Mouse (Mus musculus): ENCODE measurements around the gene Stmn1. TPM values are rescaled to one million over a fixed set of nuclear protein-coding genes. Genes with fewer than 3 reads are reported as not detected.
A peak's percentile ranks its signal among the peaks of the same experiment; 100 is the strongest.
"Not testable (repeated sequence)": the region's sequence is repeated elsewhere in the genome, so short reads cannot be mapped to it uniquely, and the experiment has no call there.

The Stmn1 gene
- polyA plus RNA-seq, 1 experiment from 2014 or later: 991 TPM

DNA sequence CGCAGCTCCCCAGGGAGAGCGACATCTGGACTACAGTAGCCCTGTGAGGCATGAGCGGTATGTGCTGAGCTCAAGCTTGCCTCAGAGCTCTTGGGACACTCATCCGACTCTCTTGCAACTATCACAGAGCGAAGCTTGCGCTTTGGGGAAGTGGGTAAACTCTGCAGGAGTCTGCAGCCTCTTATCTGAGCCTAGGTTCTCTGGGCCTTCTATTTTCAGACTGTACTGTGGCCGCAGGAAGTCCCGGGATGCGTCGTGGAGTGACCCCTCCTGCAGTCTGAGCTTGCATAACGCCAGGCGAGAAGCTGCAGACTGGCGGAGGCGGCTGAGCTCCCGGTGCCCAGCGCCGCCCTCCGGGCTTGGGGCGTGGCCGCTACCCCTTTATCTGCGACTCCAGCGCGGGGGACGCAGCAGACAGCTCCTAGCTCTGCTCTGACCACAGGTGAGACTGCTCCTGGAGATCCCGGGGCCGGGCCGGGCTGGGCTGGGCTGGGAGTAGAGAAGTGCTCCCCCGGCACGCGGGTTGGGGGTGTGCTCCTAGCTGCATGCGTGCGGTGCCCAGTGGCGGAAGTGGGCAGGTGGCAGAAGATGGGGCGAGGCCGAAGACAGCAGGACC is 28.6 kb downstream of the Stmn1 start, which contains the start of gene Paqr7:
Gene Paqr7 (plus strand): TSS at position 103 of the 616 bp plus-strand sequence.
- Histone ChIP-seq H3K36me3 (ENCODE audit: control insufficient read depth, insufficient read depth, low read length) (no peaks in the 10 kb centered on the region), H3K9me3 (replicated peaks; ENCODE audit: control insufficient read depth, low read length) (no peaks in the 10 kb centered on the region), H3K27ac (ENCODE audit: low read depth, low read length) (peak within 1 kb of the TSS; percentile 90), H3K4me3 (ENCODE audit: low read depth, low read length) (peak within 1 kb of the TSS; percentile 58), H3K4me1 (ENCODE audit: control insufficient read depth, insufficient read depth, low read length) (peaks cover 41% of the 10 kb centered on the region), H3K9ac (ENCODE audit: low read depth, low read length) (peak within 1 kb of the TSS; percentile 77), H3K4me2 (peak within 1 kb of the TSS; percentile 96), H3K27me3 (ENCODE audit: control insufficient read depth, insufficient read depth, low read length) (no peaks in the 10 kb centered on the region)
- ATAC-seq (replicated peaks; ENCODE audit: insufficient number of reproducible peaks, low FRiP score, low TSS enrichment): peak; percentile 72
- under 1% methylated on average over 35 of the region's 35 CpGs for WGBS (ENCODE audit: insufficient replicate concordance)

DNA sequence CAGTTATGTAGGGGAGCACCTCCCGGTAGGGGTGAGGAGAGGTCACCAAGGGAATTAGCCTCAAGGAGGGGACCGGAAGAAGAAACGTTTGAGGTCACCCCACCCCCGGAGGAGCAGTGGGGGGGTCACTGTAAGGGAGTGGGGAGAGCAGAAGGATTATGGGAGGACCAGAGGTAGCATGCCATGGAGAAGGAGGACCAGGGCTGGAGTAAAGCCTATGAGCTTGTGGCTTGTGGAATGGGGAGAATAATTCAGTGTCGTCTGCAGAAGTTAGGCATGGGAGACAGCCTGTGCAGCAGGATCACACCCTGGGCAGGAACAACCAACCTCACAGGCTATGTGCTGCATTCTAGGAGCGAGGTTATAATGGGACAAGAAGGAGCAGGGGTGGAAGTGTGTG is 29.1 kb downstream of the Stmn1 start:
- peak overlapping the region; percentile 90 for H3K27ac ChIP-seq (ENCODE audit: low read depth, low read length)
- H3K27me3 ChIP-seq (ENCODE audit: control insufficient read depth, insufficient read depth, low read length): no peaks in the 10 kb centered on the region
- peak overlapping the region; percentile 77 for H3K9ac ChIP-seq (ENCODE audit: low read depth, low read length)
- H3K4me1 ChIP-seq (ENCODE audit: control insufficient read depth, insufficient read depth, low read length): peaks cover 41% of the 10 kb centered on the region
- ATAC-seq (replicated peaks; ENCODE audit: insufficient number of reproducible peaks, low FRiP score, low TSS enrichment): peak; percentile 11; the same call in 1 of the 2 replicates
- no peaks in the 10 kb centered on the region for H3K36me3 ChIP-seq (ENCODE audit: control insufficient read depth, insufficient read depth, low read length)
- 14% methylated on average over 6 of the region's 6 CpGs for WGBS (ENCODE audit: insufficient replicate concordance)
- no peaks in the 10 kb centered on the region for H3K9me3 ChIP-seq (replicated peaks; ENCODE audit: control insufficient read depth, low read length)
- H3K4me3 ChIP-seq (ENCODE audit: low read depth, low read length): peak overlapping the region; percentile 58
- peak overlapping the region; percentile 96 for H3K4me2 ChIP-seq

DNA sequence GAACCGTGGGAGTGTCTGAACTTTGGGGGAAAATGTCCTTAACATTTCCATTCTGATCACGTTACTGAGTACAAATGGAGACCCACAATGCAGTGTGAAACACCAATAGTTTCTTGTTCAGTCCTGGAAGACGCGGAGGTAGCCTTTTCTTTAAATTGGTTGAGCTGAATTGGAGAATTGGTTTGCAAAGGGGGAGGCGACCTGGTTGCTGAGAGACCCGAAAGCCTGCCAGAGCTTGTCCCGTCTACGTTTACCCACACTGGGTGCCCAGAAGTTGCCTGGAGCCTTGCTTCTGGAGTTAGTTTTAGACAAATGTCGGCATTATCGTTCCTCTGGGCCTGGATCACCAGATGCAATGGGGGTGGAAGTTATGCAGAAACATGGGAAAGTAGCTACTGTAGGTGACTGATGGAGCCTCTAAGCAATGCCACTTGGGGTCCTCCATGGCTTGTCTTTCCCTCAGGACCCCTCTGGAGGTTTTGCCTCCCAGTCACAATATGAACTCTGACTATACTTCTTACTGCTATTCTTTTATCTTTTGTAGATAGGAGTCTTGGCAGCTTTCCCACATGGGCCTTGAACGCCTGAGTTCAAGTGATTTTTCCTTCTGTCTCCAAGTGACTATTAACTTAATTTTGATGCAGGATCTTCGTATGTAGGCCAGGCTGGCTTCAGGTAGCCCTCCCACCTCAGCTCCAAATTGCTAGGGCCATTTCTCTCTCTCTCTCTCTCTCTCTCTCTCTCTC is 30.0 kb downstream of the Stmn1 start:
- H3K27ac ChIP-seq (ENCODE audit: low read depth, low read length): no peak overlapping the region
- no peaks in the 10 kb centered on the region for H3K9me3 ChIP-seq (replicated peaks; ENCODE audit: control insufficient read depth, low read length)
- 64% methylated on average over 12 of the region's 12 CpGs for WGBS (ENCODE audit: insufficient replicate concordance)
- H3K27me3 ChIP-seq (ENCODE audit: control insufficient read depth, insufficient read depth, low read length): no peaks in the 10 kb centered on the region
- peak overlapping the region; percentile 96 for H3K4me2 ChIP-seq
- H3K4me1 ChIP-seq (ENCODE audit: control insufficient read depth, insufficient read depth, low read length): peaks cover 41% of the 10 kb centered on the region
- no peak overlapping the region; the same call in 1 of the 2 replicates for H3K4me3 ChIP-seq (ENCODE audit: low read depth, low read length)
- H3K9ac ChIP-seq (ENCODE audit: low read depth, low read length): peak overlapping the region; percentile 77; the same call in 1 of the 2 replicates
- H3K36me3 ChIP-seq (ENCODE audit: control insufficient read depth, insufficient read depth, low read length): no peaks in the 10 kb centered on the region
- ATAC-seq (replicated peaks; ENCODE audit: insufficient number of reproducible peaks, low FRiP score, low TSS enrichment): no peak

DNA sequence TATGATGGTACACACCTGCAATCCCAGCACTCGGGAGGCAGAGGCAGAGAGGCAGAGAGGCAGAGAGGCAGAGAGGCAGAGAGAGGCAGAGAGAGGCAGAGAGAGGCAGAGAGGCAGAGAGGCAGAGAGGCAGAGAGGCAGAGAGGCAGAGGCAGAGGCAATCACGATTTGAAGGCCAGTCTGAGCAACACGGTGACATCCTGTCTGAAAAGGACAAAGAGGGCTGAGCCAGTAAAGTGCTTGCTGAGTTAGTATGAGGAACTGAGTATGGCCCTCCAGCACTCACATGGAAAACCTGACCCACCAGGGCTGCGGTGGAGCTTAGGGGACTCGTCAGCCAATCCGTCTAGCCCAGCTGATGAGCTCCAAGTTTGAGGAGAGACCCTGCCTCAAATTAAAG is 30.9 kb downstream of the Stmn1 start:
- WGBS (ENCODE audit: insufficient replicate concordance): 77% methylated on average over 6 of the region's 6 CpGs
- not testable (repeated sequence) for ATAC-seq (replicated peaks; ENCODE audit: insufficient number of reproducible peaks, low FRiP score, low TSS enrichment); H3K9ac ChIP-seq (ENCODE audit: low read depth, low read length)

DNA sequence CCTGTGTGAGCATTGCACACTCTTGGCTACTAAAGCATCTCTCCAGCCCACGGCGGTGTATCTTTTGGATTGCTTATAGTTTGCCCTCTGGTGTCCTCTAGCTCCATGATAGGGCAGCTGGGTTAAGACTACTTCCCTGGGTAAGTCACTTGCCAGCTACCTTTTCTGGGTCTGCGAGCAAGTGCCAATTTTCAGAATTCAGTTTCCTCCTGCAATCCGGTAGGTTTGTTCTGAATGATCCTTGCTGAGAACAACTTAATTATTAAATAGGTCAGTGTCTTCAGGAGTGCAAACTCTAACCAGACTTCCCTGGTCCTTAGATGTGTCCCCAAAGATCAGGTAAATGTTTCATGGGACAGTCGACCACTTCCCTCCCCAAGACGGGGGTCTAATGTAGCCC is 33.0 kb downstream of the Stmn1 start:
- H3K9me3 ChIP-seq (replicated peaks; ENCODE audit: control insufficient read depth, low read length): no peaks in the 10 kb centered on the region
- WGBS (ENCODE audit: insufficient replicate concordance): 89% methylated on average over 6 of the region's 6 CpGs
- no peak overlapping the region for H3K9ac ChIP-seq (ENCODE audit: low read depth, low read length)
- peaks cover 23% of the 10 kb centered on the region for H3K4me1 ChIP-seq (ENCODE audit: control insufficient read depth, insufficient read depth, low read length)
- ATAC-seq (replicated peaks; ENCODE audit: insufficient number of reproducible peaks, low FRiP score, low TSS enrichment): no peak
- H3K36me3 ChIP-seq (ENCODE audit: control insufficient read depth, insufficient read depth, low read length): no peaks in the 10 kb centered on the region
- no peak overlapping the region for H3K27ac ChIP-seq (ENCODE audit: low read depth, low read length)
- H3K4me3 ChIP-seq (ENCODE audit: low read depth, low read length): no peak overlapping the region
- no peak overlapping the region for H3K4me2 ChIP-seq
- H3K27me3 ChIP-seq (ENCODE audit: control insufficient read depth, insufficient read depth, low read length): no peaks in the 10 kb centered on the region

More for the DNA sequence above, 30.9 kb downstream of the Stmn1 start:
- H3K36me3 ChIP-seq (ENCODE audit: control insufficient read depth, insufficient read depth, low read length); H3K9me3 ChIP-seq (replicated peaks; ENCODE audit: control insufficient read depth, low read length); H3K4me2 ChIP-seq; H3K27me3 ChIP-seq (ENCODE audit: control insufficient read depth, insufficient read depth, low read length); H3K4me3 ChIP-seq (ENCODE audit: low read depth, low read length); H3K27ac ChIP-seq (ENCODE audit: low read depth, low read length): not testable (repeated sequence)
- H3K4me1 ChIP-seq (ENCODE audit: control insufficient read depth, insufficient read depth, low read length): peaks cover 41% of the 10 kb centered on the region

DNA sequence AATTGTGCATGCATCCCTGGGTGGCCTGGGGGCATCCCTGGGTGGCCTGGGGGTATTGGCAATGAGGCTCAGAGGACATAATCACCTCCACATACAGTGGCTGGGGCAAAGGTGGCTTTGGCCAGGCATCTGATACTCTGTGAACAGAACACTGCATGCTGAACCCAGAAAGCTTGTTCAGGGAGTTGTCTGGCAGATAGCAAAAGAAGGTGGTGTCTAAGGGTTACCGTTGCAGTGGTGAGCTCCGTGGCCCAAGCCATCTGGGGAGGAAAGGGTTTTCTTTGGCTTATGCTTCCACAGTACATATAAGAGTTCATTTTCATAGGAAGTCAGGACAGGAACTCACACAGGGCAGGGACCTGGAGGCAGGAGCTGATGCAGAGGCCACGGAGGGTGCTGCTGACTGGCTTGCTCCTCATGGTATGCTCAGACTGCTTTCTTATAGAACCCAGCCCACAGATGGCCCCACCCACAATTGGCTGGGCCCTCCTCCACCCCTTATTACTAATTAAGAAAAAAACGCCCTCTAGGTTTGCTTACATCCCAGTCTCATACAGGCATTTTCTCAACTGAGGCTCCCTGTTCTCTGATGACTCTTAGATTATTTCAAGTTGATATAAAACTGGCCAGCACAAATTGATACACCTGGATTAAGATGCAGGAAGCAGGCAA is 35.7 kb downstream of the Stmn1 start:
- Histone ChIP-seq H3K4me3 (ENCODE audit: low read depth, low read length) (no peak overlapping the region), H3K9ac (ENCODE audit: low read depth, low read length) (no peak overlapping the region), H3K9me3 (replicated peaks; ENCODE audit: control insufficient read depth, low read length) (no peaks in the 10 kb centered on the region), H3K27ac (ENCODE audit: low read depth, low read length) (no peak overlapping the region), H3K27me3 (ENCODE audit: control insufficient read depth, insufficient read depth, low read length) (no peaks in the 10 kb centered on the region), H3K4me2 (no peak overlapping the region), H3K4me1 (ENCODE audit: control insufficient read depth, insufficient read depth, low read length) (no peaks in the 10 kb centered on the region), H3K36me3 (ENCODE audit: control insufficient read depth, insufficient read depth, low read length) (0 out of 2 replicates have a peak, but pooled peaks cover 2% of the 10 kb centered on the region)
- ATAC-seq (replicated peaks; ENCODE audit: insufficient number of reproducible peaks, low FRiP score, low TSS enrichment): no peak
- 68% methylated on average over 4 of the region's 4 CpGs for whole genome bisulfite sequencing (ENCODE audit: insufficient replicate concordance)

DNA sequence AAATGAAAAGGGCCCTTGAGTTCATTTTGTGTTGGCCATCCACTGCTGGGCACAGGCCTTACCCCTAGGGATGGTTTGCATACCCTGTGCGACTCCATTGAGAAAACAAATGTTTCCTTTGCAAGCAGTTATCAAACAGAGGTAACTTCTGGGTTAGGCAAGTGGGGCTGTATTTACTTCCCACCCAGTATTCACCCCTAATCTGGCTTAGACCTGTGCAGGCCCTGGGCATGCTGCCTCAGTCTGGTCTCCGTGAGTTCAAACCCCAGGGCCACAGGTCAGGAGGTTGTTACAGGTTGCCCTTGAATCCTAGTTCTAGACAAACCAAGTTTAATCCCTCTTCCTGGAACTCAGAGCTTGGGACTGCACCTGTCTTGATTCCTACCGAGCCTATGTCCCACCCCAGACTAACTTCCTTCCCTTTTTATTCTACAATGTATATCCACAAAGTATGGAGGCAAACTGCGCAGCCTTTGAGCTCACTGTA is 37.2 kb downstream of the Stmn1 start:
- H3K9me3 ChIP-seq (replicated peaks; ENCODE audit: control insufficient read depth, low read length): no peaks in the 10 kb centered on the region
- no peak overlapping the region for H3K4me3 ChIP-seq (ENCODE audit: low read depth, low read length)
- no peak overlapping the region for H3K4me2 ChIP-seq
- no peak overlapping the region for H3K9ac ChIP-seq (ENCODE audit: low read depth, low read length)
- ATAC-seq (replicated peaks; ENCODE audit: insufficient number of reproducible peaks, low FRiP score, low TSS enrichment): no peak
- H3K27ac ChIP-seq (ENCODE audit: low read depth, low read length): no peak overlapping the region
- WGBS (ENCODE audit: insufficient replicate concordance): 82% methylated on average over 4 of the region's 4 CpGs
- no peaks in the 10 kb centered on the region for H3K27me3 ChIP-seq (ENCODE audit: control insufficient read depth, insufficient read depth, low read length)
- 0 out of 2 replicates have a peak, but pooled peaks cover 2% of the 10 kb centered on the region for H3K36me3 ChIP-seq (ENCODE audit: control insufficient read depth, insufficient read depth, low read length)
- H3K4me1 ChIP-seq (ENCODE audit: control insufficient read depth, insufficient read depth, low read length): no peaks in the 10 kb centered on the region

DNA sequence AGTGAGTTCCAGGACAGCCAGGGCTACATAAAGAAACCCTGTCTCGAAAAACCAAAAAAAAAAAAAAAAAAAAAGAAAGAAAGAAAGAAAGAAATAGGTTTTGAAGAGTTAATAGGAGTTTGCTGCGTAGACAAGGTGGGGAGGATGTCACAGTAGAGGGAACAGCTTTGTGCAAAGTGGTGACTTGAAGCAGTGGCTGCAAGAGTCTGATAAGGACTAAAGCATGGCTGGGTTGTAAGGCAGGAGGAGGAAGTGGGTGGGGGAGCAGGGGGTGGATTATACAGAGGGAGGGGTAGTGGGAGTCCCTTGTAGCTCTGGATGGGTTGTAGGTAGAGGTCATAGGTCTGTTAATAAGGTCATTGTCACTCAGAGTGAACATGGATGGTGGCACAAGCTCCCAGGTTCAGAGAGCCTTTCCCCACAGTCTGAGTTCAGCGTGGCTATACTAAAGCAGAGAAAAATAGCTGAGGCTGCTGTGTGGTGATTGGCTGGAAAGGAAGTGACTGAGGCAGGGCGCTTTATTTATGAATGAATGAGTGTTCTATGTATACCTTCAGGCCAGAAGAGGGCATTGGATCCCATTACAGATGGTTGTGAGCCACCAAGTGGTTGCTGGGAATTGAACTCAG is 38.0 kb downstream of the Stmn1 start:
- Histone ChIP-seq H3K4me1 (ENCODE audit: control insufficient read depth, insufficient read depth, low read length) (no peaks in the 10 kb centered on the region), H3K36me3 (ENCODE audit: control insufficient read depth, insufficient read depth, low read length) (0 out of 2 replicates have a peak, but pooled peaks cover 2% of the 10 kb centered on the region), H3K9me3 (replicated peaks; ENCODE audit: control insufficient read depth, low read length) (no peaks in the 10 kb centered on the region), H3K27me3 (ENCODE audit: control insufficient read depth, insufficient read depth, low read length) (no peaks in the 10 kb centered on the region), H3K27ac (ENCODE audit: low read depth, low read length) (no peak overlapping the region), H3K4me2 (no peak overlapping the region), H3K4me3 (ENCODE audit: low read depth, low read length) (no peak overlapping the region), H3K9ac (ENCODE audit: low read depth, low read length) (no peak overlapping the region)
- peak; percentile 43 for ATAC-seq (replicated peaks; ENCODE audit: insufficient number of reproducible peaks, low FRiP score, low TSS enrichment)
- 59% methylated on average over 3 of the region's 4 CpGs for WGBS (ENCODE audit: insufficient replicate concordance)

Measured in heart, embryonic 11.5 days (tissue).